Mouse (Mus musculus) heart, adult 8-10 months (tissue): ENCODE data around the gene Gas1. TPM values are rescaled to one million over a fixed set of nuclear protein-coding genes. Genes with fewer than 3 reads are reported as not detected.

Experiments used
- DNase-seq: peaks from one replicate; pipeline ENCODE4 v3.0.0; 2022; ENCODE audit warnings: low spot score
- total RNA-seq, 4 experiments: library from RNA; stranded (reverse); gene quantifications; 2 replicates each; pipeline ENCODE4 v1.2.4; 2022

Gene Gas1
- total RNA-seq, 4 experiments from 2014 or later, result 17.6 to 23.8 (median 21.2) TPM

DNA sequence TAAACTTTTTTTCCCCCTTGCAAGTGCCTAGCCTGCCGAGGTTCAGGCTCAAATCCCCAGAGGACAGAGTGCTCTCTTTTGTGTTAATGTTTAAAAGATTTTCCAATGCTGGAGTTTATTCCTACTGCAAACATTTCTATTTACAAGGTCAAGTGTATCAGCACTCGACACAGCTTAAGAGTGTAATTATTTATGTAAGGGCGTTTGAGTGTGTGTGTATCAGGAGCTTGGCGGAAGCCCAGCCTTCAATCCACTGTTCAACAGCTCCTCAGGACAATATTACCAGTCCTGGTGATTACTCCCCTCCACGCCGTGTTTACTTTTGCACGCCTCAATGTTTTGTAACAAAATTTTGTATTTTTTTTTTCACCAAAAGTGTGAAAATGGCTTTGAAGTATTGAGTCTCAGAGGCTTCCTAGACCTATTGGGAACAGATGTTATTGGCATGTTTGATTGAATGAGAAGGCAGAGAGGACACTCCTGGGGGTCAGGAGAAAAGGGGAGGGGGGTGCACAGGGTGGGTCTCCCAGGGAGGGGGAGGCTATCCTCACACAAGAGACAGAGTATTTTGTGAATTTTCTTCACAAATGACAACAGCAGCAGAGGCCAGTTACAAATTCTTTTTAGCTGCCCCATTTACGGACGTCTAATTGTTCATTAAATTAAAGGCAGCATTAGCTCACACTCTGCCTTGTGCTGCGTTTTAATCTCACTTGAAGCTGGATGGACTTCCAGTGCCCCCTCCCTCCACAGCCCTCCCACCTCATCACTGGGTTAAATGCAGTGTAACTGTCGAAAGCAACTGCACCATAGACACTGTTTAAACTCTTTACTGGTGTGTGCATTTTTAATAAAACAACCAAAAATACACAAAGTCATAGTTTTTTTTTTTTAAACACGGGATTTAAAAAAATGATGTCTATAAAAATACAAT lies 3.3 kb downstream of the Gas1 start:
- DNase-seq, result peak; percentile 19

DNA sequence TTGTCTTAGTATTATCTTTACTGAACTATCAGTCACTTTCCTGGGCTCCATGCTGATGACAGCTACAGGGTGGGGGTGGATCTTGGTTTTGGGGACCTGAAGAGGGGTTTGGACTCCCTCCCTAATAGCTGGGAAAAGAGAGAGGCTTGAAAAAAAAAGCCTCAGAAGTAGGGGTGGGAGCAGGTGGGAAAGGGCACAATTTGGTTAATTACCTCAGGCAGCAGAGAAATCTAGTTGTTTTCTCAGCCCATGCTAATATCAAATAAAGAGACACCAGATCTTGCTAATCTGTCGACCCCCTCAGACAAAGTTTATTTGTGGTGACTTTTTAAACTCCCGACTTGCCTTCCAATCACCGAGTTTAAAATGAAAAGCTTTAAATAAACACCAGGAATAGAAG lies 4.0 kb downstream of the Gas1 start:
- peak; percentile 9 for DNase-seq

DNA sequence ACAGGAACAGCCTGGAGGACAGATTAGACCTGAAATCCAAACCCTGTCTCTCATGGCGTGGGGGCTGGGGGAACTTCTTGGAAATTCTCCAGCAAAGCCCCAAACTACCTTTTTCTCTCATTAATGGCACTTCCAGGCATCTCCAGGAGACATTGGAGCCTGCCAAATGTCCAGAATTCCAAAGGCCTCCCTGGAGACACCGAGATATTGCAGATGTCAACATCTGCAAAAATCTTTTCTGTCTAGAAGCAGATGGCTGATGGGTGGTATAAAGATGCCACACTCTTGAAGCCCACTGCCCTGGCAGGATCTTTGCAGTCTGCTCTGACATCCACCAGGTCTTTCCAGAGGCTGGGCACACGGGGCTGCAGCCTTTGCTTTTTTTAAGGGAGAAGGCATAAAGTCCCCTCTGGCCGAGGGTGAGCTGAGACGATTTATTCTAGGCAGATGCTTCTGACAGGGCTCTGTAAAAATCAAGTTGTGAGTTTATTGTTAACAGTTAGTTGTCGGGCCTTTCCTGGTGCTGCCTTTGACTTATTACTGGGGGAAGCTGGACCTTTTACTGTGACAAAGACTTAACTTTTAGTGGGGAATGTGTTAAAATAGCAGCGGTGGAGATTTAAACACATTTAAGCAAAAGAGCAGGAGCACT lies 4.7 kb downstream of the Gas1 start:
- DNase-seq, result peak; percentile 9

DNA sequence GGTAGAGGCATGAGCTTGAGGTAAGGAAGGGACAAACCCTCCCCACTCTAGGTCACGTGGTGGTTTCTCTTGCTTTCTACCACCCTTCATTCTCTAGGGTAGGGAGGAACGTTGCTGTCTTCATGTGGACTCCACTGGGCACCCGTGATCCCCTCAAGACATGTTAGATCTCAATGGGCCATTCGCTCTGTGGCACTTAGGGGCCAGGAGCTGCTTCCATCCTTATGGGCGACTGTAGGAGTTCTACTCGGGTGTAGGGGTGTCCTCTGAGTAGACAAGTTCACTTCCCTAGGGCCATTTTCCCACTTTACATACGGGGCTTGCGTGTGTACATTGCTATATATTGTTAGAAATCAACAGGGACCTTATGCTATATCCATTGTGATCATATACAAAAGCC lies 5.4 kb downstream of the Gas1 start:
- DNase-seq, result no peak

DNA sequence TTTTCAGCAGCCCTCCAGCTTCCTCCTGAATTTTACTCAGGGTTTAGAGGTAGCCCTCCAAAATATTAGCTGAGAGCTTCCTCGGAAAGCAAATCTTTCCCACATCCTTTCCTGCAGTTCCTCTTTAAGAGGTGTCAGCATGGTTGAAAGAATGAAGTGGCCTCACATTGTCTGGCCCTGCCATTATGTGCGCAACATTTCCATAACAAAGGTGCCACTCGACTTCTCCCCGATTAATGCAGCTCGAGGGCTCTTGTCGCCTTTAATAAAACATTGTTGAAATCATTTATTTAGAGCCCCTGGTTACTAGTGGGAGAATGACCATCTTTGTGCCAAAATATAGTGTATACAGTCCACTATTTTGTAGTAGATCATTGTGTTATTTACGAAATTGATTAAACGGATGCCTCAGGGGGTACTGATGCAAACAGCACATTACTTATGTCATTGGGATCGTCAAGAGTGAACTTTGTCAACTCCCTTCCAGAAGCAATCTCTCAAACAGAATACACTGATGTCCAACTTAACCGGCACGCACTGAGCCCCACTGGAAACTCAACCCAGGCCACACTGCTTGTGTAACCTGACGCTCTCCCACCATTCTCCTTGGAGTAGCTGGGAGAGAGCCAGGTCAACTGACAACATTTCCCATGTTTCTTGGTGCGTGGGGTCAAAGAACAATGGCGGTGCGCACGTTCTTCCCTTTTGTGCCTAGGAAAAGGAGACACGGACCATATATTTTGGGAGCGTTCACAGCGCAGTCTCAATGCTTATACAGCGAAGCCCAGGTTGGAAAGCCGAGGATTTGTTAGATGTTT lies 6.1 kb downstream of the Gas1 start:
- no peak for DNase-seq

- no peak for DNase-seq
Measured at GRCm38 (mm10) chr13:60169026-60169425, 8.1 kb downstream of the Gas1 start.

DNA sequence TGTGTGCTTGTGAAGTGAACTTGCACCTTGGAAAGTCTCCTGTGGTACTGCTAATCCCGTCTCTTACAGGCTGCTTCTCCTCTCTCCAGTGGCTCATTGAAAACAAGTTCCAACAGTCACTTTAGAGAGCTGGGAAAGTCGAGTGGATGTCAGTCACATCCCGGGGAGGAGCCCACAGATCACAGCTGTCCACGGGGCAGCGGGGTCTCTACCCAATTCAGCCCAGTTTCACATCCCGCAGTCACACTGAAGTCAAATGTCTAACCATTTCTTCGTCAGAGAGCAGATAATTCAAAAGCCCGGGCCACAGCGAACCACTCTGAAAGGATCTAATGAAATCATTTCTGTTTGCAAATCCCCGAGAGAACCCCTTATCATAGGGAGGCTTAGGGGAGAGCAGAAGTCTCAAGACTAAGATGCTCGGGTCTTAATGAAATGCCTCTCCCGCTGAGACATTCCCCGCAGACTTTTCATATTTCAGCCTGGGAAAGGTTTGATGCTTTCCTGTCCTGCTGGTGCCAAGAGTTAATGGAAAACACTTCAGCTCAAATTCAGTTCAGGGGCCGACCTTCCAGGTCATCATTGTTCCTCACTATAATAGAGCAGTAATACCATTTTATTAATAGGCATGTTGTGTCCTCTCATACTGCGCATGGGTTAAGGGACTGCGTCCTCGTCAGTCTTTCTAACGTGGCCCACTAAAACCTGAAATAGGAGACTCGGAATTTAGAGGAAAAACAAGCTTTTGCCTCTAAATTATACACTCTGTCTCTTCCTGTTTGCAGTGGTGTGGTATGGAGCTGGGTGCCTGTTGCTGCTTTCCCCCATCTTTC lies 20.7 kb downstream of the Gas1 start:
- no peak for DNase-seq

DNA sequence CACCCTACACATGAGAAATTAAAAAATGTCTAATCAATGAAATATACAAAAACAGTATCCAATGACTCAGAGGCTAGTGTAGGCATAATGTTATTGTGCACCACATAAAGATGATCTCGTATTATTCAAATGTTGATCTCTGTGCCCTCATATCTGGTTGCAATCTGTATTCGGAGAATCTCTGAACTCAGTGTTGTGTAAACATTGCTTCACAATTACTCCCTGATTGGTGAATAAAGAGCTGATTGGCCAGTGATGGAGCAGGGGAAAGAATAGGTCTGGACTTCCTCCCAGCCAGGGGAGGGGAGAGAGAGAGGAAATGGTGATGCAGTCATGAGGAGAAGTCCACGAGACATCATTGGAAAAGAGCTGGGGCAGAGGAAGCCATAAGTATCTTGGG lies 23.0 kb downstream of the Gas1 start:
- no peak for DNase-seq

DNA sequence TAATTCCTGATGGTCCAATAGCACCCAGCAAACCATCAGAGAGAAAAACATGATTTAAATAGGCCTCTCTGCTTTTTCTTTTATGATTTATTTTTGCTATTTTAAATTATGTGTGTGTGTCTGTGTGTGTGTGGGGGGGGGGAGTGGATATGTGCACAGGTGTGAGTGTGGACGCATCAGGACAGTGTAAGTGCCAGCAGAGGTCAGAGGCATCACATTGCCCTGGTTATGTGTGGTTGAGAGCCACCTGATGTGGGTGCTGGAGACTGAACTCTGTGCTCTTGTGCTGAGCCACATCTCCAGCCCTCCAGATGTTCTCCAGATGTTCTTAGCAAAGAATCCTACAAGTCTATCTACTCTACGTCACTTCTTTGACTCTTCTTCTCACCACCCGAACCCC lies 28.9 kb downstream of the Gas1 start:
- no peak for DNase-seq

DNA sequence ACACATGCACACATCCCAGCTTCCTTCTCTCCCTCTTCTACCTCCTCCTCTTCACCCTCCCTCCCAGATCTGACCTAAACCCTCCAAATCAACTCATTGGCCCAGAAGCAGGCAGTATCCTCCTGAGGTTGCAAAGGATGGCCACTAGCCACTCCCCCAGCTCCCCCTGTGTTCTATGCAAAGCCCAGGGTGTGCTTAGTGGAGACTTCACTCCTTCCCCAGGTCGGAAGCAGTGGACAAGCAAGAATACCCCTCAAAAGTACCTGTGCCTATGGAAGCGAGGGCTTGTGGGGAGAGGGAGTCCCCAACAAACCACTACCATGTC lies 29.3 kb downstream of the Gas1 start:
- DNase-seq, result no peak

GRCm38 (mm10) chr13:60146994-60147856 lies 29.9 kb downstream of the Gas1 start:
- DNase-seq, result no peak

- DNase-seq, result no peak
Measured at GRCm38 (mm10) chr13:60146231-60146630, 30.9 kb downstream of the Gas1 start.

DNA sequence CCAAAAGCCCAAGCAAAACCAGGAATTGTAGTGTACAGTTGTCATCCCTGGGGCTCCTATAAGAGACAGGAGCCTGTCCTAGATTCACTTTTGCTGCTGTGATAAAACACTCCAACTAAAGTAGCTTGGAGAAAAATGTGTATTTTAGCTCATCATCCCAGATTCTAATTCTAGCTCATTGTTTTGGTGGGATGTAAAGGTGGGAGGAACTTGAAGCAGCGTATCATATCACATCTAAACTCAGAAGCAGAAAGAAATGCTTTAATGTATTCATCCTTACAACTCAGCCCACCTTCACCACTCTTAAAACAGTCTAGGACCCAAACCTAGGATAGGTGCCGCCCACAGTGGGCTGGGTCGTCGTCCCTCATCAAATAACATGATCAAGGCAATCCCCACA lies 40.2 kb downstream of the Gas1 start:
- no peak for DNase-seq

GRCm38 (mm10) chr13:60134439-60134799 lies 42.7 kb downstream of the Gas1 start:
- no peak for DNase-seq

DNA sequence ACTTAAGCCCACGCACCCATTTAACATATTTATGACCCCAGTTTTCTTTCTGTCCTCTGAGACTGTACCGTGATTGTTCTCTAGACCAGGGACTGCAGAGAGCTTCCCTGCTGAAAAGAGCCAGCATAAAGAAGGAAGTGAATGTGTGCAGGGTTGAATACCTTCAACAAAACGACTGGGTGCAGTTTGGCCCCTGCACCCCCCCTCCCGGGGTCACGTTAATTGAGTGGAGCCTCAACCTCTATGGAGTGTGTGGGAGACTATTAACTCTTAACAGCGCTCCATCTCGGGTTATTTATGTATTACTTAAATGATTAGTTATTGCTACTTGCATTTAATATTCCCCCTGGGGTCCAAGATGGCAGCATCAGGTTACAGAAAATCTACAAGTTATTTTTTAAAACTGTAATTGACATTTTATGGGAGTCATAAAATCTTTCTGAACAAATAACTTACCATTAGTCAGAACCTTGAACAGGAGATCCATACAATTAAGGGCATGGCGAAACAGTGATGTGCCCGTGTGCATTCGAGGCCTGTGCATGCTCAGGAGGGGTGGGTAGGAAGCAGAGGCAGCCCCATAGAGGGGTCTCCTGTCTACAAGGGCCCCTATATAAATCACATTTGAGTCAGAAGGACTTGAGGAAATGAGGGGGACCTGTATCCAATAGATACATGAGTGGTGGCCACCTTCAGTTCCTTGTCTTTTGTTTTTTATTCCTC lies 43.3 kb downstream of the Gas1 start:
- DNase-seq, result no peak

- DNase-seq, result no peak
Measured at GRCm38 (mm10) chr13:60131771-60132170, 45.4 kb downstream of the Gas1 start.

DNA sequence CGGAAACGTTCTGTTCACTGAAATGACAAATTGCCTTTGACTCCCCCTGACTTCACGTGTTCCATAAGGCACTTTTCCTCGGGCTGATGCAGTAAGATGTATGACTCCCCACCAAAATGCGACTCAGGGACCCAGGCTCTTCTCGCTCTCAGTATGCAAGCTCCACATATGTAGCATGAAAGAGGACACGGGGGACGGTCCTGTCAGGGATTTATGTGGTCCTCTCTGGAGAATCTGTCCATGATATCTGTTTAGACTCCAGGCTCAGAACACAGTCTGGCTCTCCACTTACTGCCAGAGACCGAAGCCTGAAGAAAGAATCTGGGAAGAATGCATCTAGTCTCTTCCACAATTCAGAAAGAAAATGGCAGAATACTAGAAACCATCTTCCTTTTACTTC lies 47.6 kb downstream of the Gas1 start:
- no peak for DNase-seq

DNA sequence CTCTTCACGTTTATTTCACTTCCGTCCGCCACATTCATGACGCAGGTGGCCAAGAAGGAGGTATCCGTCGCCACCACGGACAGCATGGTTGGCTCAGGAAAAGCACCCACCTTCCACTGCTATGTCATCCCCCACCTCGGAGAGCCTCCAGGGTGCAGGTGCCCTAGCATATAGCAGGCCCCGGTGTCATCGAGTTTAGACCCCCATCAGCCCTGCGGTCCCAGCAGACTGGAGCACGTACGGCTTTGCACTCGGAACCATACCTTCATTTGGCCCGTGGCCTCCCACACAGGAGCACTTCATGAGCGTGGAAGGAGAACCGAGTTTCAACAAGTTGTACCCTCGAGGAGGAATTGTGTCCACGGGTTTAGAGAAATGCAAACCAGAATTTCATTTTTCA lies 50.8 kb downstream of the Gas1 start:
- DNase-seq, result no peak

GRCm38 (mm10) chr13:60125501-60126305 lies 51.5 kb downstream of the Gas1 start:
- no peak for DNase-seq
